Mouse (Mus musculus): ENCODE measurements around the gene Slc39a11. TPM values are rescaled to one million over a fixed set of nuclear protein-coding genes. Genes with fewer than 3 reads are reported as not detected.
A peak's percentile ranks its signal among the peaks of the same experiment; 100 is the strongest.

The Slc39a11 gene
- polyA plus RNA-seq (2016; fragmentation: Nextera tagmentation; extraction: Ambion mirVana) = 21.5 and 25.3 TPM in 2 replicates

- Histone ChIP-seq H3K4me3 (peak within 1 kb of the TSS; percentile 77), H3K36me3 (peaks cover 37% of the 10 kb centered on the region), H3K27ac (peak within 1 kb of the TSS; percentile 94), H3K27me3 (ENCODE audit: insufficient read depth, poor library complexity, severe bottlenecking) (no peaks in the 10 kb centered on the region; the same call in 1 of the 2 replicates), H3K4me1 (replicated peaks) (peaks cover 54% of the 10 kb centered on the region), H3K9me3 (no peaks in the 10 kb centered on the region)
- peak; percentile 86 for DNase-seq (ENCODE audit: low spot score)
- WGBS = under 1% methylated on average over 91 of the region's 91 CpGs
These were observed at the start of gene Slc39a11 for GRCm38 (mm10) chr11:113649353-113650210. Slc39a11 (minus strand) TSS chr11:113650079.

- peaks cover 15% of the 10 kb centered on the region for H3K4me1 ChIP-seq (replicated peaks)
- no peak overlapping the region for H3K27ac ChIP-seq
- H3K9me3 ChIP-seq = peaks cover 5% of the 10 kb centered on the region; the same call in 1 of the 2 replicates
- no peak for DNase-seq (ENCODE audit: low spot score)
- H3K36me3 ChIP-seq = peaks cover 60% of the 10 kb centered on the region
- H3K4me3 ChIP-seq = no peak overlapping the region
- H3K27me3 ChIP-seq (ENCODE audit: insufficient read depth, poor library complexity, severe bottlenecking) = no peaks in the 10 kb centered on the region
- 88% methylated on average over 7 of the region's 7 CpGs for WGBS
These were observed 49.8 kb upstream of the Slc39a11 start for GRCm38 (mm10) chr11:113699643-113700042.

- H3K4me3 ChIP-seq = no peak overlapping the region
- H3K27me3 ChIP-seq (ENCODE audit: insufficient read depth, poor library complexity, severe bottlenecking) = no peaks in the 10 kb centered on the region
- no peak for DNase-seq (ENCODE audit: low spot score)
- no peak overlapping the region for H3K27ac ChIP-seq
- peaks cover 5% of the 10 kb centered on the region; the same call in 1 of the 2 replicates for H3K9me3 ChIP-seq
- 87% methylated on average over 12 of the region's 12 CpGs for WGBS
- peaks cover 76% of the 10 kb centered on the region for H3K36me3 ChIP-seq
- H3K4me1 ChIP-seq (replicated peaks) = peaks cover 10% of the 10 kb centered on the region
These were observed 48.2 kb upstream of the Slc39a11 start for GRCm38 (mm10) chr11:113698013-113698545.

- no peak for DNase-seq (ENCODE audit: low spot score)
- peaks cover 5% of the 10 kb centered on the region; the same call in 1 of the 2 replicates for H3K9me3 ChIP-seq
- H3K4me1 ChIP-seq (replicated peaks) = peaks cover 10% of the 10 kb centered on the region
- H3K27me3 ChIP-seq (ENCODE audit: insufficient read depth, poor library complexity, severe bottlenecking) = no peaks in the 10 kb centered on the region
- no peak overlapping the region for H3K4me3 ChIP-seq
- peaks cover 81% of the 10 kb centered on the region for H3K36me3 ChIP-seq
- no peak overlapping the region for H3K27ac ChIP-seq
- WGBS = 73% methylated on average over 5 of the region's 5 CpGs
These were observed 47.7 kb upstream of the Slc39a11 start for GRCm38 (mm10) chr11:113697571-113697970.

- Histone ChIP-seq H3K4me1 (replicated peaks) (peaks cover 8% of the 10 kb centered on the region), H3K4me3 (no peak overlapping the region), H3K27me3 (ENCODE audit: insufficient read depth, poor library complexity, severe bottlenecking) (no peaks in the 10 kb centered on the region), H3K36me3 (peaks cover 93% of the 10 kb centered on the region), H3K9me3 (peaks cover 5% of the 10 kb centered on the region; the same call in 1 of the 2 replicates), H3K27ac (no peak overlapping the region)
- no peak for DNase-seq (ENCODE audit: low spot score)
- WGBS = 71% methylated on average over 3 of the region's 3 CpGs
These were observed 42.0 kb upstream of the Slc39a11 start for GRCm38 (mm10) chr11:113691851-113692250.

GRCm38 (mm10) chr11:113691318-113691717, 41.4 kb upstream of the Slc39a11 start:
- Histone ChIP-seq H3K4me1 (replicated peaks) (peaks cover 13% of the 10 kb centered on the region), H3K4me3 (no peak overlapping the region), H3K27ac (no peak overlapping the region), H3K27me3 (ENCODE audit: insufficient read depth, poor library complexity, severe bottlenecking) (no peaks in the 10 kb centered on the region), H3K36me3 (peaks cover 87% of the 10 kb centered on the region), H3K9me3 (peaks cover 5% of the 10 kb centered on the region; the same call in 1 of the 2 replicates)
- no peak for DNase-seq (ENCODE audit: low spot score)
- 94% methylated on average over 5 of the region's 5 CpGs for WGBS

GRCm38 (mm10) chr11:113690506-113690905, 40.6 kb upstream of the Slc39a11 start:
- WGBS = 94% methylated on average over 12 of the region's 12 CpGs
- H3K36me3 ChIP-seq = peaks cover 79% of the 10 kb centered on the region

GRCm38 (mm10) chr11:113687031-113687430, 37.2 kb upstream of the Slc39a11 start:
- Histone ChIP-seq H3K4me3 (peak overlapping the region; percentile 16), H3K27me3 (ENCODE audit: insufficient read depth, poor library complexity, severe bottlenecking) (no peaks in the 10 kb centered on the region), H3K27ac (peak overlapping the region; percentile 77), H3K9me3 (no peaks in the 10 kb centered on the region), H3K36me3 (peaks cover 44% of the 10 kb centered on the region), H3K4me1 (replicated peaks) (peaks cover 47% of the 10 kb centered on the region)
- 46% methylated on average over 2 of the region's 2 CpGs for WGBS
- DNase-seq (ENCODE audit: low spot score) = peak; percentile 39

More at GRCm38 (mm10) chr11:113690506-113690905, 40.6 kb upstream of the Slc39a11 start:
- H3K27me3 ChIP-seq (ENCODE audit: insufficient read depth, poor library complexity, severe bottlenecking) = no peaks in the 10 kb centered on the region
- H3K27ac ChIP-seq = no peak overlapping the region
- H3K4me3 ChIP-seq = no peak overlapping the region
- no peak for DNase-seq (ENCODE audit: low spot score)
- peaks cover 19% of the 10 kb centered on the region for H3K4me1 ChIP-seq (replicated peaks)
- peaks cover 1% of the 10 kb centered on the region; the same call in 1 of the 2 replicates for H3K9me3 ChIP-seq

- H3K4me1 ChIP-seq (replicated peaks) = peaks cover 59% of the 10 kb centered on the region
- WGBS = 43% methylated on average over 25 of the region's 25 CpGs
- H3K9me3 ChIP-seq = no peaks in the 10 kb centered on the region
- H3K27me3 ChIP-seq (ENCODE audit: insufficient read depth, poor library complexity, severe bottlenecking) = no peaks in the 10 kb centered on the region
- DNase-seq (ENCODE audit: low spot score) = no peak
- peaks cover 23% of the 10 kb centered on the region for H3K36me3 ChIP-seq
- H3K27ac ChIP-seq = peak overlapping the region; percentile 92
- H3K4me3 ChIP-seq = peak overlapping the region; percentile 93
These were observed 35.0 kb upstream of the Slc39a11 start for GRCm38 (mm10) chr11:113684707-113685426.

- Histone ChIP-seq H3K4me3 (peak within 1 kb of the TSS; percentile 93), H3K27ac (peak within 1 kb of the TSS; percentile 92), H3K9me3 (no peaks in the 10 kb centered on the region), H3K27me3 (ENCODE audit: insufficient read depth, poor library complexity, severe bottlenecking) (no peaks in the 10 kb centered on the region), H3K36me3 (peaks cover 15% of the 10 kb centered on the region), H3K4me1 (replicated peaks) (peaks cover 60% of the 10 kb centered on the region)
- peak; percentile 96 for DNase-seq (ENCODE audit: low spot score)
- under 1% methylated on average over 73 of the region's 73 CpGs for WGBS
These were observed 34.3 kb upstream of the Slc39a11 start, which contains the start of the genes Fam104a and D11Wsu47e for GRCm38 (mm10) chr11:113683957-113684706. Fam104a (minus strand) TSS chr11:113684155. D11Wsu47e (plus strand) TSS chr11:113684412.

GRCm38 (mm10) chr11:113683627-113683956, 33.7 kb upstream of the Slc39a11 start:
- peak overlapping the region; percentile 93 for H3K4me3 ChIP-seq
- peak overlapping the region; percentile 92 for H3K27ac ChIP-seq
- no peak for DNase-seq (ENCODE audit: low spot score)
- H3K9me3 ChIP-seq = no peaks in the 10 kb centered on the region
- no peaks in the 10 kb centered on the region for H3K27me3 ChIP-seq (ENCODE audit: insufficient read depth, poor library complexity, severe bottlenecking)
- peaks cover 10% of the 10 kb centered on the region for H3K36me3 ChIP-seq
- under 1% methylated on average over 29 of the region's 38 CpGs for WGBS
- H3K4me1 ChIP-seq (replicated peaks) = peaks cover 62% of the 10 kb centered on the region

Measured in hindbrain, embryonic 10.5 days (tissue).